Mouse (Mus musculus): ENCODE measurements around the gene Uba2. TPM values are rescaled to one million over a fixed set of nuclear protein-coding genes. Genes with fewer than 3 reads are reported as not detected.
A peak's percentile ranks its signal among the peaks of the same experiment; 100 is the strongest.
"Not testable (repeated sequence)": the region's sequence is repeated elsewhere in the genome, so short reads cannot be mapped to it uniquely, and the experiment has no call there.

Uba2 gene
- polyA plus RNA-seq, 1 experiment = 13.2 TPM

DNA sequence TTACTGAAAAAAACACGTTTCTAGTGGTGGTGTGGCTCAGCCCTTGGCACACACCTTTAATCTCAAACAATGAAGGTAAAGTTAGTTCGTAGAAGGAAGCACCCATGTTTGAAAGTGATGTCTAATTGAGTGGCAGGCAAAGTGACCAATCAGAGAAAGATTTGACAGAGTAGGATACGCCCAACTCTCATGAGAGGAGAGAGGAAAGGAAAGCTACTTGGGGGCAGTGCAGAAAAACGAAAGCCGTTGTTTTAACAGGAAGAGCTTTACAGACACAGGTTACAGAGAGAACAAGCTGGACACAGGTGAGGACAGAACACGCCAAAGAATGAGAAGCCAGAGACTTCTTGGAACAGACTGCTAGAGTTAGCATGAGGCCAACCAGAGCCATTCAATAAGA lies 36.9 kb upstream of the Uba2 start:
- Histone ChIP-seq H3K4me3 (ENCODE audit: low read depth, low read length) (no peak overlapping the region), H3K4me1 (ENCODE audit: control insufficient read depth, insufficient read depth, insufficient read length, low read length) (no peaks in the 10 kb centered on the region), H3K36me3 (ENCODE audit: control insufficient read depth, insufficient read depth, low read length) (peaks cover 81% of the 10 kb centered on the region), H3K27me3 (ENCODE audit: control insufficient read depth, insufficient read depth, low read length) (no peaks in the 10 kb centered on the region), H3K27ac (ENCODE audit: insufficient read depth, low read depth, low read length) (no peak overlapping the region)
- TF ChIP-seq CTCF (IDR thresholded peaks at IDR 0.05; ENCODE audit: extremely low read depth, insufficient read length, insufficient replicate concordance, low read depth, low read length) = no peak
- no peak for TF ChIP-seq POLR2A (IDR thresholded peaks at IDR 0.05; ENCODE audit: low read depth, low read length)
- WGBS = 92% methylated on average over 6 of the region's 6 CpGs

DNA sequence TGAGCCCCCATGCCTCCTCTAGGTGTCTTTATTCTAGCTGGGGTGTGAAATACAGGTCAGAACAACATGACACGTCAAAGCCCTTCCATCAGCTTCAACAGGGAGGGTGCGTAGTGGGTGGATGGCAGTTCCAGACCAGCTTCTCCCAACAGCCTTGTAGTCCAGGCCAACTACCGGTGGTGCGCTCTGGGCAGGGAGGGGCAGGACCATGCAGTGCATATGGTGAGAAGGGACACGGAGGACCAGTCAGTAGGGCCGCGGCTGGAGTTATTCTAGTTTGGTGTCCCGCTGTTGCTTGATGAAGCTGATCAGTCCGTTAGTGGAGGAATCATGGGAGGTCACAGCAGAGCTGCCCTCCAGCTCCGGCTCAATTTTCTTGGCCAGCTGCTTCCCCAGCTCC lies 32.7 kb upstream of the Uba2 start:
- peaks cover 53% of the 10 kb centered on the region for H3K36me3 ChIP-seq (ENCODE audit: control insufficient read depth, insufficient read depth, low read length)
- H3K27ac ChIP-seq (ENCODE audit: insufficient read depth, low read depth, low read length); H3K4me3 ChIP-seq (ENCODE audit: low read depth, low read length); H3K4me1 ChIP-seq (ENCODE audit: control insufficient read depth, insufficient read depth, insufficient read length, low read length); H3K27me3 ChIP-seq (ENCODE audit: control insufficient read depth, insufficient read depth, low read length): not testable (repeated sequence)
- 92% methylated on average over 10 of the region's 10 CpGs for WGBS

DNA sequence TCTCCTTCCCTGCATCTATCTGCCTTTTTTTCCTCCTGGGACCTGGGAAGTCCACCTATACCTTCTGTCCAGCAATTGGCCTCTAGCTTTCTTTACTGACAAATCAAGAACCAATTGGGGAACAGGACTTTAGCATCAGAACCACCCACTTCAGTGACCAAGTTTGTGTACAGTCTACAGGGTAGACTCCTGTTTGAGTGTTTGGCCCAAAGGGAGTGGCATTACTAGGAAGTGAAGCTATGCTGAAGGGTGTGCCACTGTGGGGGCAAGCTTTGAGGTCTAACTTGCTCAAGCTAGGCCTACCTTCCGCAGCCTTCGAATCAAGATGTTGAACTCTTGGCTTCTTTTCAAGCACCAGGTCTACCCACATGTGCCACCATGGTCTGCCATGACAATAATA lies 31.4 kb upstream of the Uba2 start:
- WGBS = 89% methylated on average over 2 of the region's 2 CpGs
- peaks cover 40% of the 10 kb centered on the region for H3K36me3 ChIP-seq (ENCODE audit: control insufficient read depth, insufficient read depth, low read length)
- H3K4me3 ChIP-seq (ENCODE audit: low read depth, low read length) = no peak overlapping the region
- no peak overlapping the region for H3K27ac ChIP-seq (ENCODE audit: insufficient read depth, low read depth, low read length)
- TF ChIP-seq CTCF (IDR thresholded peaks at IDR 0.05; ENCODE audit: extremely low read depth, insufficient read length, insufficient replicate concordance, low read depth, low read length) (no peak), POLR2A (IDR thresholded peaks at IDR 0.05; ENCODE audit: low read depth, low read length) (no peak)
- no peaks in the 10 kb centered on the region for H3K27me3 ChIP-seq (ENCODE audit: control insufficient read depth, insufficient read depth, low read length)
- H3K4me1 ChIP-seq (ENCODE audit: control insufficient read depth, insufficient read depth, insufficient read length, low read length) = no peaks in the 10 kb centered on the region

DNA sequence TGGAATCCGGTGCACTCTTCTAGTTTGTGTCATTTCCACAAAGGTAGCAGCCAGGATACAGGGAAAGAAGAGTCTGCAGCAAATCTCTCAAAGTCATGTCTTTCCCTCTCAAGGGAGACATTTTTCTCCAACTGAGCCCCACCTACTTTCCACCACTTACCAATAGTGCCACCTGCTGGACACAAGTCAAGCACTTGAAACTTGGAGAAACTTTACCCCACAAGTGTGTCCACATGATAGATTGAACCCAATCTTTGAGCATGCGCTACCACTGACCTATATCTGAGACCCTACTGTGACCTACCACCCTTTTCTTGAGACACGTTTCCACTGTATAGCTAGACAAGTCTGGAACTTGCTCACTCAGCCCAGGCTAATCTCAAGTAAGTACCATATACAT lies 28.9 kb upstream of the Uba2 start:
- TF ChIP-seq CTCF (IDR thresholded peaks at IDR 0.05; ENCODE audit: extremely low read depth, insufficient read length, insufficient replicate concordance, low read depth, low read length) (no peak), POLR2A (IDR thresholded peaks at IDR 0.05; ENCODE audit: low read depth, low read length) (no peak)
- WGBS = 63% methylated on average over 3 of the region's 3 CpGs
- no peaks in the 10 kb centered on the region for H3K27me3 ChIP-seq (ENCODE audit: control insufficient read depth, insufficient read depth, low read length)
- H3K4me1 ChIP-seq (ENCODE audit: control insufficient read depth, insufficient read depth, insufficient read length, low read length) = no peaks in the 10 kb centered on the region
- H3K36me3 ChIP-seq (ENCODE audit: control insufficient read depth, insufficient read depth, low read length) = peaks cover 18% of the 10 kb centered on the region
- H3K27ac ChIP-seq (ENCODE audit: insufficient read depth, low read depth, low read length) = no peak overlapping the region
- no peak overlapping the region for H3K4me3 ChIP-seq (ENCODE audit: low read depth, low read length)

DNA sequence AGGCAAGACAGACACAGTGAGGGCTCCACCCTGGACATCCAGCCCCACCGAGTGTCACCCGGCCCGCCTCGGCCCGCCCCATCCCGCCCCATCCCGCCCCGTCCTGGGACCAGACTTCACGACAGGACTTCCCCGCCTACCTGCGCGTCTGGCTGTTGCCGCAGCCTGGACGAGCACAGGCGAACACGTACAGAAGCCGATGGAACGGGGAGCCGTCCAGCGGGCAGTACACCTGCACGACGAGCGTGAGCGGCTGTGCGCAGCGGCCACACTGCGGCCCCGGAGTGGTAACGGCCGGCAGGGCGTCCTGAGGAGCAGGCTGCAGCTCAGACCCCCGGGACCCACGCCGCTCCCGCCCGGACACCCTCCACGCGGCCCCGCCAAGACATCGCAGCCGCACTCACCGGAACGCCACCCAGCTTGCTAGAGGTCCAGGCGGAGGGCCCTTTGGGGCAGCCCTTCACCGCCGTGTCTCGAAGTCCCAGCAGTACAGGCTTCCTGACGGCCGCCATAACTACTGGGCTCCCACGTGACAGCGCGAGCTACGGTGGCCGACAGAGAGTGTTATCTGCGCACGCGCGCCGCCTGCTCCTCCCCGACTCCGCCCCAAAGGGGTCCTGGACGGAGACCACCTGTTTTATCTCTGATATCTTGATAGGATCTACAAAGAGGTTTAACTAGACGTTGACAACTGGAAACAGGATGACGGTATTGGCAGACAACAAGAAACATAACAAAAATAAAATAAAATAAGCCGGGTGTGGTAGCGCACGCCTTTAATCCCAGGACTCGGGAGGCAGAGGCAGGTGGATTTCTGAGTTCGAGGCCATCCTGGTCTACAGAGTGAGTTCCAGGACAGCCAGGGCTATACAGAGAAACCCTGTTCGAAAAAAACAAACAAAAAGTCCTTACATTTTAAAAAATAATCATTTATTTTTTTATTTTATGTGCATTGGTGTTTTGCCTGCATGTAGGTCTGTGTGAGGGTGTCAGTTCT lies 27.0 kb upstream of the Uba2 start, which contains the start of gene Pdcd2l:
TSS of gene Pdcd2l (minus strand) at position 530 of the 997 bp plus-strand sequence.
- peak; percentile 39; the same call in 1 of the 2 replicates for TF ChIP-seq POLR2A (IDR thresholded peaks at IDR 0.05; ENCODE audit: low read depth, low read length)
- TF ChIP-seq CTCF (IDR thresholded peaks at IDR 0.05; ENCODE audit: extremely low read depth, insufficient read length, insufficient replicate concordance, low read depth, low read length) = no peak
- H3K27ac ChIP-seq (ENCODE audit: insufficient read depth, low read depth, low read length) = peak within 1 kb of the TSS; percentile 51
- no peaks in the 10 kb centered on the region for H3K27me3 ChIP-seq (ENCODE audit: control insufficient read depth, insufficient read depth, low read length)

DNA sequence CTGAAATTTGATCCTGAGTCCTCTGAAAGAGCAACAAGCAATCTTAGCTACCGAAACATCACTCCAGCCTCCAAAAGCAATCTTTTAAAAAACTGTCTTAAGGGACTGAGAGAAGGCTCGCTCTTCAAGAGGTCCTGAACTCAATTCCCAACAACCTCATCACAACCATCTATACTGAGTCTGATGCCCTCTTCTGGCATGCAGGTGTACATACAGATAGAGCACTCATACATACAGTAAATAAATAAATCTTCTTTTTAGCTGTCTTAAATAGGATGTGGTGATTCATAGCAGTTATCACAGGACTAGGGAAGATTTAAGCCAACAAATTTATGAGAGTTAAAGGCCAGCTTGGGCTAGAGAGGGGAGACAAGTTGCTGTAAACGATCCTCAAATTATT lies 26.2 kb upstream of the Uba2 start:
- Histone ChIP-seq H3K27me3 (ENCODE audit: control insufficient read depth, insufficient read depth, low read length) (no peaks in the 10 kb centered on the region), H3K36me3 (ENCODE audit: control insufficient read depth, insufficient read depth, low read length) (peaks cover 10% of the 10 kb centered on the region), H3K27ac (ENCODE audit: insufficient read depth, low read depth, low read length) (no peak overlapping the region), H3K4me1 (ENCODE audit: control insufficient read depth, insufficient read depth, insufficient read length, low read length) (no peaks in the 10 kb centered on the region), H3K4me3 (ENCODE audit: low read depth, low read length) (peak overlapping the region; percentile 91)
- no peak for TF ChIP-seq POLR2A (IDR thresholded peaks at IDR 0.05; ENCODE audit: low read depth, low read length)
- no peak for TF ChIP-seq CTCF (IDR thresholded peaks at IDR 0.05; ENCODE audit: extremely low read depth, insufficient read length, insufficient replicate concordance, low read depth, low read length)
- 37% methylated on average over 3 of the region's 3 CpGs for WGBS

More for the DNA sequence above, 27.0 kb upstream of the Uba2 start, which contains the start of gene Pdcd2l:
- Histone ChIP-seq H3K36me3 (ENCODE audit: control insufficient read depth, insufficient read depth, low read length) (peaks cover 14% of the 10 kb centered on the region), H3K4me1 (ENCODE audit: control insufficient read depth, insufficient read depth, insufficient read length, low read length) (no peaks in the 10 kb centered on the region), H3K4me3 (ENCODE audit: low read depth, low read length) (peak within 1 kb of the TSS; percentile 91)
- under 1% methylated on average over 70 of the region's 70 CpGs for WGBS

DNA sequence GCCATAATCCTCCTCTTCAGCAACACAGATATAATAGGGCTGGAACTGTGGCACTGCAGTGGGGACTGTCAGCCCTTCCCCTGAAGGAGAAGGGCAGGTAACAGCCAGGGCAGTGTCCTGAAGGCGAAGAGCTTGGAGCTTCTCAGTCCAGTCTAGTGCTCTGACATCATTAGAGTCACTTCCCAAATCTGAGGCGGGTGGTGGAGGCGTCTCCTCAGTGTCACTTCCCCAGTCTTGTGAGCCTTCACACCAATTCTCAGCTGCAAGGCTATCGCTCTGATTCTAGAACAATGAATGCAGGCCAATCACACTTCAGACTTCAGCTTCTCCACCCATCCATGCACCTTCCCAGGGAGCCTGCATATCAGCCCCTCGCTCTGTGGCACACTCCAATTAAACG lies 23.4 kb upstream of the Uba2 start:
- TF ChIP-seq CTCF (IDR thresholded peaks at IDR 0.05; ENCODE audit: extremely low read depth, insufficient read length, insufficient replicate concordance, low read depth, low read length) = no peak
- TF ChIP-seq POLR2A (IDR thresholded peaks at IDR 0.05; ENCODE audit: low read depth, low read length) = no peak
- 81% methylated on average over 6 of the region's 6 CpGs for WGBS
- H3K4me3 ChIP-seq (ENCODE audit: low read depth, low read length) = no peak overlapping the region
- H3K27ac ChIP-seq (ENCODE audit: insufficient read depth, low read depth, low read length) = peak overlapping the region; percentile 27; the same call in 1 of the 2 replicates
- H3K4me1 ChIP-seq (ENCODE audit: control insufficient read depth, insufficient read depth, insufficient read length, low read length) = no peaks in the 10 kb centered on the region
- H3K27me3 ChIP-seq (ENCODE audit: control insufficient read depth, insufficient read depth, low read length) = no peaks in the 10 kb centered on the region
- peaks cover 29% of the 10 kb centered on the region for H3K36me3 ChIP-seq (ENCODE audit: control insufficient read depth, insufficient read depth, low read length)
